Mouse (Mus musculus) heart, embryonic 13.5 days (tissue): Measurements from ENCODE around the gene Dad1. TPM values are rescaled to one million over a fixed set of nuclear protein-coding genes. Genes with fewer than 3 reads are reported as not detected.

Experiments used
- ATAC-seq: fragments of 200-750 bp; cut with Nextera tagmentation; 2 replicates; pipeline ENCODE4 v1.8.0; 2017; ENCODE audit warnings: moderate TSS enrichment; ENCODE audit not compliant: insufficient number of reproducible peaks, low FRiP score, low TSS enrichment; ENCODE audit errors: extremely low read depth
- H3K27ac ChIP-seq: fragments of 300-500 bp; sonication (generic); replicated peaks from 2 replicates; pipeline ENCODE4 v1.5.1; 2015; ENCODE audit warnings: moderate library complexity, mild to moderate bottlenecking, inconsistent platforms
- H3K27me3 ChIP-seq: fragments of 300-500 bp; sonication (generic); replicated peaks from 2 replicates; pipeline ENCODE4 v1.6.1; 2015; ENCODE audit warnings: mild to moderate bottlenecking, inconsistent platforms
- H3K36me3 ChIP-seq: fragments of 300-500 bp; sonication (generic); 2 replicates; pipeline ENCODE4 v1.6.1; 2015; ENCODE audit warnings: mild to moderate bottlenecking, inconsistent platforms
- H3K4me1 ChIP-seq: fragments of 300-500 bp; sonication (generic); 2 replicates; pipeline ENCODE4 v1.6.1; 2015; ENCODE audit warnings: inconsistent platforms
- H3K4me2 ChIP-seq: fragments of 300-500 bp; sonication (generic); 2 replicates; pipeline ENCODE4 v1.6.1; 2015; ENCODE audit warnings: inconsistent platforms, mild to moderate bottlenecking, moderate library complexity
- H3K4me3 ChIP-seq: fragments of 300-500 bp; sonication (generic); 2 replicates; pipeline ENCODE4 v1.5.1; 2015; ENCODE audit warnings: moderate library complexity, mild to moderate bottlenecking, inconsistent platforms
- H3K9ac ChIP-seq: fragments of 300-500 bp; sonication (generic); 2 replicates; pipeline ENCODE4 v1.6.1; 2015; ENCODE audit warnings: inconsistent platforms, mild to moderate bottlenecking, moderate library complexity
- H3K9me3 ChIP-seq: fragments of 300-500 bp; sonication (generic); 2 replicates; pipeline ENCODE4 v1.6.1; 2016; ENCODE audit warnings: inconsistent platforms
- WGBS: fragments of 180-500 bp; shearing (Covaris S2); methylation state at CpG from one replicate; pipeline ENCODE4 v1.1.7; 2015; ENCODE audit warnings: mixed read lengths; 5-methylcytosine and 5-hydroxymethylcytosine counted together
- polyA plus RNA-seq: library from polyadenylated mRNA; unstranded; fragments of >200 nt; fragmentation: Nextera tagmentation; extraction: Ambion mirVana; gene quantifications from 2 replicates; pipeline ENCODE4 v1.2.1, GENCODE M21; 2015

Gene Dad1
- polyA plus RNA-seq, 1 experiment from 2014 or later = 391 TPM

GRCm38 (mm10) chr14:54223315-54224063, 30.4 kb downstream of the Dad1 start:
- Histone ChIP-seq H3K9me3 (no peaks in the 10 kb centered on the region), H3K4me2 (no peak overlapping the region), H3K36me3 (no peaks in the 10 kb centered on the region), H3K4me1 (peaks cover 44% of the 10 kb centered on the region), H3K9ac (no peak overlapping the region), H3K27me3 (no peaks in the 10 kb centered on the region), H3K4me3 (no peak overlapping the region), H3K27ac (no peak overlapping the region)
- ATAC-seq = no peak
- 61% methylated on average over 13 of the region's 13 CpGs for WGBS

GRCm38 (mm10) chr14:54222289-54222727, 31.6 kb downstream of the Dad1 start:
- 69% methylated on average over 8 of the region's 8 CpGs for WGBS
- no peak for ATAC-seq
- Histone ChIP-seq H3K27me3 (no peaks in the 10 kb centered on the region), H3K36me3 (no peaks in the 10 kb centered on the region), H3K4me1 (peaks cover 35% of the 10 kb centered on the region), H3K27ac (no peak overlapping the region), H3K9me3 (no peaks in the 10 kb centered on the region), H3K4me2 (no peak overlapping the region), H3K4me3 (no peak overlapping the region), H3K9ac (no peak overlapping the region)

GRCm38 (mm10) chr14:54221641-54222040, 32.3 kb downstream of the Dad1 start:
- Histone ChIP-seq H3K9me3 (no peaks in the 10 kb centered on the region), H3K4me1 (peaks cover 29% of the 10 kb centered on the region), H3K27me3 (no peaks in the 10 kb centered on the region), H3K4me2 (no peak overlapping the region), H3K36me3 (no peaks in the 10 kb centered on the region), H3K9ac (no peak overlapping the region), H3K4me3 (no peak overlapping the region), H3K27ac (no peak overlapping the region)
- no peak for ATAC-seq
- WGBS = 88% methylated on average over 6 of the region's 6 CpGs

GRCm38 (mm10) chr14:54220726-54221494, 33.0 kb downstream of the Dad1 start:
- no peak overlapping the region for H3K27ac ChIP-seq
- H3K9ac ChIP-seq = no peak overlapping the region
- no peak overlapping the region for H3K4me2 ChIP-seq
- H3K4me3 ChIP-seq = no peak overlapping the region
- H3K4me1 ChIP-seq = peaks cover 28% of the 10 kb centered on the region
- no peaks in the 10 kb centered on the region for H3K27me3 ChIP-seq
- 51% methylated on average over 8 of the region's 8 CpGs for WGBS
- H3K9me3 ChIP-seq = no peaks in the 10 kb centered on the region
- H3K36me3 ChIP-seq = no peaks in the 10 kb centered on the region
- no peak for ATAC-seq

GRCm38 (mm10) chr14:54219849-54220248, 34.1 kb downstream of the Dad1 start:
- WGBS = 59% methylated on average over 7 of the region's 7 CpGs
- H3K4me3 ChIP-seq = no peak overlapping the region
- H3K27ac ChIP-seq = no peak overlapping the region
- no peaks in the 10 kb centered on the region for H3K9me3 ChIP-seq
- H3K27me3 ChIP-seq = no peaks in the 10 kb centered on the region
- peaks cover 28% of the 10 kb centered on the region for H3K4me1 ChIP-seq
- H3K9ac ChIP-seq = no peak overlapping the region
- no peak overlapping the region for H3K4me2 ChIP-seq
- no peaks in the 10 kb centered on the region for H3K36me3 ChIP-seq
- no peak for ATAC-seq

GRCm38 (mm10) chr14:54219256-54219655, 34.6 kb downstream of the Dad1 start:
- WGBS = 56% methylated on average over 8 of the region's 8 CpGs
- no peak overlapping the region for H3K9ac ChIP-seq
- no peaks in the 10 kb centered on the region for H3K27me3 ChIP-seq
- no peak overlapping the region for H3K4me2 ChIP-seq
- H3K36me3 ChIP-seq = no peaks in the 10 kb centered on the region
- H3K27ac ChIP-seq = no peak overlapping the region
- no peaks in the 10 kb centered on the region for H3K9me3 ChIP-seq
- H3K4me3 ChIP-seq = no peak overlapping the region
- ATAC-seq = no peak
- peaks cover 26% of the 10 kb centered on the region for H3K4me1 ChIP-seq

GRCm38 (mm10) chr14:54218721-54219120, 35.2 kb downstream of the Dad1 start:
- no peak overlapping the region for H3K4me2 ChIP-seq
- WGBS = 66% methylated on average over 9 of the region's 9 CpGs
- H3K4me1 ChIP-seq = peaks cover 23% of the 10 kb centered on the region
- H3K27me3 ChIP-seq = no peaks in the 10 kb centered on the region
- no peak overlapping the region for H3K9ac ChIP-seq
- no peaks in the 10 kb centered on the region for H3K9me3 ChIP-seq
- no peaks in the 10 kb centered on the region for H3K36me3 ChIP-seq
- no peak overlapping the region for H3K27ac ChIP-seq
- ATAC-seq = no peak
- no peak overlapping the region for H3K4me3 ChIP-seq

GRCm38 (mm10) chr14:54218233-54218632, 35.7 kb downstream of the Dad1 start:
- H3K36me3 ChIP-seq = no peaks in the 10 kb centered on the region

GRCm38 (mm10) chr14:54216126-54216525, 37.8 kb downstream of the Dad1 start:
- H3K36me3 ChIP-seq = no peaks in the 10 kb centered on the region
- H3K27me3 ChIP-seq = no peaks in the 10 kb centered on the region
- H3K4me2 ChIP-seq = no peak overlapping the region
- no peak overlapping the region for H3K27ac ChIP-seq
- H3K4me3 ChIP-seq = no peak overlapping the region
- no peak for ATAC-seq
- 78% methylated on average over 7 of the region's 7 CpGs for WGBS
- H3K9me3 ChIP-seq = no peaks in the 10 kb centered on the region
- no peak overlapping the region for H3K9ac ChIP-seq
- peaks cover 22% of the 10 kb centered on the region for H3K4me1 ChIP-seq

More at GRCm38 (mm10) chr14:54218233-54218632, 35.7 kb downstream of the Dad1 start:
- Histone ChIP-seq H3K27ac (no peak overlapping the region), H3K9me3 (no peaks in the 10 kb centered on the region), H3K4me2 (no peak overlapping the region), H3K9ac (no peak overlapping the region), H3K4me3 (no peak overlapping the region), H3K27me3 (no peaks in the 10 kb centered on the region), H3K4me1 (peaks cover 23% of the 10 kb centered on the region)
- no peak for ATAC-seq
- WGBS = 66% methylated on average over 1 of the region's 1 CpGs

GRCm38 (mm10) chr14:54214901-54215300, 39.0 kb downstream of the Dad1 start:
- Histone ChIP-seq H3K4me2 (no peak overlapping the region), H3K9me3 (no peaks in the 10 kb centered on the region), H3K9ac (no peak overlapping the region), H3K4me1 (peaks cover 15% of the 10 kb centered on the region), H3K36me3 (no peaks in the 10 kb centered on the region), H3K27ac (peak overlapping the region; percentile 21; the same call in 1 of the 2 replicates), H3K4me3 (no peak overlapping the region), H3K27me3 (no peaks in the 10 kb centered on the region)
- 61% methylated on average over 10 of the region's 10 CpGs for WGBS
- ATAC-seq = no peak

GRCm38 (mm10) chr14:54214477-54214876, 39.4 kb downstream of the Dad1 start:
- WGBS = 26% methylated on average over 2 of the region's 2 CpGs

More at GRCm38 (mm10) chr14:54214477-54214876, 39.4 kb downstream of the Dad1 start:
- peaks cover 15% of the 10 kb centered on the region for H3K4me1 ChIP-seq
- no peak overlapping the region for H3K4me3 ChIP-seq
- H3K36me3 ChIP-seq = no peaks in the 10 kb centered on the region
- H3K4me2 ChIP-seq = no peak overlapping the region
- no peaks in the 10 kb centered on the region for H3K9me3 ChIP-seq
- ATAC-seq = no peak
- H3K27me3 ChIP-seq = no peaks in the 10 kb centered on the region
- H3K9ac ChIP-seq = no peak overlapping the region
- 0 out of 2 replicates have a peak overlapping the region, but pooled peaks have one; percentile 21 for H3K27ac ChIP-seq
